Mouse (Mus musculus) testis, adult 2 months (tissue): ENCODE data around the gene Gm20388.

Experiments used
- CTCF ChIP-seq: fragments of 200-500 bp; IDR thresholded peaks from 2 replicates; pipeline ENCODE4 v1.5.1; 2012; ENCODE audit warnings: low read depth, mild to moderate bottlenecking, inconsistent platforms, low read length, moderate library complexity; ENCODE audit not compliant: control insufficient read depth, insufficient read depth, insufficient replicate concordance
- POLR2A ChIP-seq: fragments of 200-500 bp; IDR thresholded peaks from 2 replicates; pipeline ENCODE4 v1.6.1; 2012; ENCODE audit warnings: low read depth, mild to moderate bottlenecking, inconsistent platforms, low read length, moderate library complexity; ENCODE audit not compliant: control insufficient read depth

GRCm38 (mm10) chr8:122110867-122111253 is 2200.2 kb downstream of the Gm20388 start:
- no peak for TF ChIP-seq CTCF
- TF ChIP-seq POLR2A = no peak
